Mouse (Mus musculus): ENCODE measurements around the gene Tbc1d4. TPM values are rescaled to one million over a fixed set of nuclear protein-coding genes. Genes with fewer than 3 reads are reported as not detected.
A peak's percentile ranks its signal among the peaks of the same experiment; 100 is the strongest.

Tbc1d4 gene
- total RNA-seq (2021), result 10 to 100 TPM; 34.7 to 39.6 TPM

- DNase-seq, result peak; percentile 87 to 90
- intact Hi-C loops (cut with DNase I), result loop anchor here (1.0 kb wide), 1 partner anchor 90 kb away; no protein-coding TSS in a partner anchor
These were observed at the start of gene Tbc1d4 for GRCm38 (mm10) chr14:101608519-101609368. Tbc1d4 (minus strand) TSS chr14:101609191.

GRCm38 (mm10) chr14:101656307-101656706 lies 47.3 kb upstream of the Tbc1d4 start:
- DNase-seq, result no peak
- intact Hi-C loops (cut with DNase I), result loop anchor here (10.0 kb wide), 1 partner anchor 278 kb away; no protein-coding TSS in a partner anchor

- no peak for DNase-seq
- intact Hi-C loops (cut with DNase I), result loop anchor here (5.0 to 10.0 kb wide), 2 partner anchors 192 to 280 kb away; no protein-coding TSS in a partner anchor
These were observed 45.5 kb upstream of the Tbc1d4 start for GRCm38 (mm10) chr14:101654526-101654909.

- peak; percentile 97 to 100 for DNase-seq
- intact Hi-C loops (cut with DNase I), result loop anchor here (2.0 to 10.0 kb wide), 3 partner anchors 135 to 281 kb away; no protein-coding TSS in a partner anchor
These were observed 44.9 kb upstream of the Tbc1d4 start, which contains the start of gene Uchl3 for GRCm38 (mm10) chr14:101653581-101654525. Uchl3 (plus strand) TSS chr14:101653967.

GRCm38 (mm10) chr14:101652571-101652970 lies 43.6 kb upstream of the Tbc1d4 start:
- intact Hi-C loops (cut with DNase I), result loop anchor here (2.0 to 10.0 kb wide), 3 partner anchors 134 to 282 kb away; no protein-coding TSS in a partner anchor
- no peak for DNase-seq

GRCm38 (mm10) chr14:101650551-101650950 lies 41.6 kb upstream of the Tbc1d4 start:
- no peak for DNase-seq
- intact Hi-C loops (cut with DNase I), result loop anchor here (5.0 to 10.0 kb wide), 2 partner anchors 188 to 284 kb away; no protein-coding TSS in a partner anchor

GRCm38 (mm10) chr14:101644948-101645347 lies 36.0 kb upstream of the Tbc1d4 start:
- intact Hi-C loops (cut with DNase I), result no loop called here
- no peak for DNase-seq

- intact Hi-C loops (cut with DNase I), result no loop called here
- DNase-seq, result peak; percentile 95
These were observed 31.3 kb upstream of the Tbc1d4 start, which contains the start of gene Commd6 for GRCm38 (mm10) chr14:101640153-101640843. Commd6 (minus strand) TSS chr14:101640686.

GRCm38 (mm10) chr14:101637381-101637780 lies 28.4 kb upstream of the Tbc1d4 start:
- intact Hi-C loops (cut with DNase I), result no loop called here
- DNase-seq, result no peak

- intact Hi-C loops (cut with DNase I), result no loop called here
- DNase-seq, result no peak
These were observed 26.8 kb upstream of the Tbc1d4 start for GRCm38 (mm10) chr14:101635765-101636164.

- no peak for DNase-seq
- intact Hi-C loops (cut with DNase I), result no loop called here
These were observed 21.6 kb upstream of the Tbc1d4 start for GRCm38 (mm10) chr14:101630548-101630947.

- intact Hi-C loops (cut with DNase I), result no loop called here
- DNase-seq, result no peak
These were observed 8.7 kb upstream of the Tbc1d4 start for GRCm38 (mm10) chr14:101617680-101618079.

- intact Hi-C loops (cut with DNase I), result no loop called here
- DNase-seq, result no peak
These were observed 7.2 kb upstream of the Tbc1d4 start for GRCm38 (mm10) chr14:101616178-101616577.

- intact Hi-C loops (cut with DNase I), result no loop called here
- no peak for DNase-seq
These were observed 4.2 kb upstream of the Tbc1d4 start for GRCm38 (mm10) chr14:101613206-101613605.

- intact Hi-C loops (cut with DNase I), result no loop called here
- no peak for DNase-seq
These were observed 1.7 kb upstream of the Tbc1d4 start for GRCm38 (mm10) chr14:101610701-101611100.

GRCm38 (mm10) chr14:101607631-101608518 lies 1.1 kb downstream of the Tbc1d4 start:
- intact Hi-C loops (cut with DNase I), result loop anchor here (1.0 kb wide), 1 partner anchor 90 kb away; no protein-coding TSS in a partner anchor
- DNase-seq, result peak; percentile 49 to 55

- DNase-seq, result no peak
- intact Hi-C loops (cut with DNase I), result no loop called here
These were observed 3.1 kb downstream of the Tbc1d4 start for GRCm38 (mm10) chr14:101605843-101606242.

- DNase-seq, result no peak
- intact Hi-C loops (cut with DNase I), result no loop called here
These were observed 6.1 kb downstream of the Tbc1d4 start for GRCm38 (mm10) chr14:101602851-101603250.

Data from heart, postnatal 10 days (tissue).